Mouse (Mus musculus) mesoderm, embryonic 11.5 days (tissue): Measurements from ENCODE around the gene Cbfa2t2.

ENCODE experiments used
- DNase-seq: peaks from one replicate; pipeline ENCODE4 v3.0.0-alpha.2; 2012; ENCODE audit warnings: low read depth, low spot score

Gene Cbfa2t2

GRCm38 (mm10) chr2:154436458-154437190 lies at the start of gene Cbfa2t2:
Gene Cbfa2t2, plus strand, starts transcription at chr2:154436481.
- peak; percentile 59 for DNase-seq

- DNase-seq: no peak
These were observed 45.9 kb upstream of the Cbfa2t2 start for GRCm38 (mm10) chr2:154390180-154390964.

- no peak for DNase-seq
These were observed 41.7 kb upstream of the Cbfa2t2 start for GRCm38 (mm10) chr2:154394602-154395001.

- DNase-seq: no peak
These were observed 39.8 kb upstream of the Cbfa2t2 start for GRCm38 (mm10) chr2:154396529-154396928.

GRCm38 (mm10) chr2:154398267-154398666 lies 38.0 kb upstream of the Cbfa2t2 start:
- no peak for DNase-seq

GRCm38 (mm10) chr2:154399325-154399724 lies 37.0 kb upstream of the Cbfa2t2 start:
- no peak for DNase-seq

- no peak for DNase-seq
These were observed 34.3 kb upstream of the Cbfa2t2 start for GRCm38 (mm10) chr2:154401976-154402375.

GRCm38 (mm10) chr2:154402811-154403210 lies 33.5 kb upstream of the Cbfa2t2 start:
- DNase-seq: peak; percentile 75

GRCm38 (mm10) chr2:154405447-154405994 lies 30.8 kb upstream of the Cbfa2t2 start:
- no peak for DNase-seq

- no peak for DNase-seq
These were observed 29.1 kb upstream of the Cbfa2t2 start for GRCm38 (mm10) chr2:154407063-154407642.

- DNase-seq: peak; percentile 75
These were observed 28.4 kb upstream of the Cbfa2t2 start, which contains the start of gene Snta1 for GRCm38 (mm10) chr2:154407643-154408445. Gene Snta1, minus strand, starts transcription at chr2:154408099.

- no peak for DNase-seq
These were observed 25.9 kb upstream of the Cbfa2t2 start for GRCm38 (mm10) chr2:154410355-154410754.

- peak; percentile 43 for DNase-seq
These were observed 24.1 kb upstream of the Cbfa2t2 start for GRCm38 (mm10) chr2:154412018-154412666.

- DNase-seq: peak; percentile 79
These were observed 19.2 kb upstream of the Cbfa2t2 start for GRCm38 (mm10) chr2:154417107-154417506.

- DNase-seq: no peak
These were observed 18.3 kb upstream of the Cbfa2t2 start for GRCm38 (mm10) chr2:154418001-154418400.

- no peak for DNase-seq
These were observed 16.4 kb upstream of the Cbfa2t2 start for GRCm38 (mm10) chr2:154419631-154420515.

- peak; percentile 81 for DNase-seq
These were observed 15.1 kb upstream of the Cbfa2t2 start for GRCm38 (mm10) chr2:154420942-154421731.

GRCm38 (mm10) chr2:154422181-154422580 lies 14.1 kb upstream of the Cbfa2t2 start:
- DNase-seq: no peak

- DNase-seq: no peak
These were observed 12.7 kb upstream of the Cbfa2t2 start for GRCm38 (mm10) chr2:154423548-154423947.
